10 mouse cellular contexts compared by ENCODE assay signal in genomic region chr19:8857689-8858088, GRCm38 (mm10). TPM values are rescaled to one million over a fixed set of nuclear protein-coding genes. Genes with fewer than 3 reads are reported as not detected.
A peak's percentile ranks its signal among the peaks of the same experiment; 100 is the strongest.
DNase-seq lines count a peak whose midpoint lies in the region; ATAC-seq and TF ChIP-seq lines count a peak whose summit lies in the region.
"Had no signal": no experiment of that assay in that cellular context is flagged by ENCODE, and none has a peak within 500 bp of the region (broad histone marks: within the 10 kb centered on the region; RNA-seq: fewer than 3 reads in every experiment).

No protein-coding gene starts in this region.

- no peaks in the 10 kb centered on the region for H3K9me3 ChIP-seq in intestine, embryonic 14.5 days (ENCODE audit: control insufficient read depth, low read length)
- H3K9me3 ChIP-seq in intestine, embryonic 16.5 days (ENCODE audit: control insufficient read depth, low read length): no peaks in the 10 kb centered on the region
- no peaks in the 10 kb centered on the region for H3K9me3 ChIP-seq in ES-Bruce4 (replicated peaks; ENCODE audit: control insufficient read depth, insufficient read depth, low read length, poor library complexity, severe bottlenecking)
- no peaks in the 10 kb centered on the region for H3K9me3 ChIP-seq in intestine, embryonic 15.5 days
- H3K9me3 ChIP-seq: lung, embryonic 15.5 days had no signal

- no peak for TF ChIP-seq POLR2A in ES-Bruce4 (IDR thresholded peaks at IDR 0.05; ENCODE audit: insufficient read depth, low read length)

- no peaks in the 10 kb centered on the region for H3K4me1 ChIP-seq in intestine, embryonic 14.5 days (replicated peaks; ENCODE audit: control insufficient read depth, insufficient read depth, low read length)
- no peaks in the 10 kb centered on the region for H3K4me1 ChIP-seq in intestine, embryonic 16.5 days (ENCODE audit: control insufficient read depth, insufficient read depth, low read length)
- H3K4me1 ChIP-seq in ES-Bruce4 (ENCODE audit: control insufficient read depth, insufficient read depth, low read length): no peaks in the 10 kb centered on the region
- H3K4me1 ChIP-seq in intestine, embryonic 15.5 days (replicated peaks): no peaks in the 10 kb centered on the region
- H3K4me1 ChIP-seq: lung, embryonic 15.5 days had no signal

- no peak overlapping the region for H3K27ac ChIP-seq in intestine, embryonic 14.5 days (ENCODE audit: low read depth)
- H3K27ac ChIP-seq in intestine, embryonic 16.5 days (ENCODE audit: low read length): no peak overlapping the region
- H3K27ac ChIP-seq in ES-Bruce4 (ENCODE audit: insufficient read depth, low read length): no peak overlapping the region
- no peak overlapping the region for H3K27ac ChIP-seq in intestine, embryonic 15.5 days
- H3K27ac ChIP-seq: lung, embryonic 15.5 days had no signal

- no peak for DNase-seq in intestine, embryonic 14.5 days (ENCODE audit: low spot score)
- DNase-seq in adrenal gland, postnatal 36 days: peak; percentile 73 to 82
- peak; percentile 53 to 69 for DNase-seq in lung, postnatal 4 days
- no peak for DNase-seq in natural killer cell, adult 2 months (ENCODE audit: low spot score in 2 of 2)
- DNase-seq in layer of hippocampus, adult 9-10 months (ENCODE audit: low spot score): no peak

- H3K4me2 ChIP-seq in intestine, embryonic 14.5 days (ENCODE audit: low read length): no peak overlapping the region
- no peak overlapping the region for H3K4me2 ChIP-seq in intestine, embryonic 16.5 days (ENCODE audit: low read depth, low read length)
- H3K4me2 ChIP-seq in intestine, embryonic 15.5 days (replicated peaks): no peak overlapping the region
- H3K4me2 ChIP-seq: lung, embryonic 15.5 days had no signal

- H3K36me3 ChIP-seq in intestine, embryonic 14.5 days (ENCODE audit: control insufficient read depth, insufficient read depth, low read length): no peaks in the 10 kb centered on the region
- H3K36me3 ChIP-seq in intestine, embryonic 16.5 days (ENCODE audit: control insufficient read depth, insufficient read depth, low read length): no peaks in the 10 kb centered on the region
- H3K36me3 ChIP-seq in ES-Bruce4 (ENCODE audit: control insufficient read depth, insufficient read depth, low read length, poor library complexity, severe bottlenecking): no peaks in the 10 kb centered on the region
- no peaks in the 10 kb centered on the region for H3K36me3 ChIP-seq in intestine, embryonic 15.5 days
- H3K36me3 ChIP-seq: lung, embryonic 15.5 days had no signal

- peak; percentile 82 for TF ChIP-seq CTCF in ES-Bruce4 (IDR thresholded peaks at IDR 0.05; ENCODE audit: low read depth, low read length)

- H3K27me3 ChIP-seq in intestine, embryonic 14.5 days (replicated peaks; ENCODE audit: control insufficient read depth, insufficient read depth, low read length): no peaks in the 10 kb centered on the region; the same call in 1 of the 2 replicates
- H3K27me3 ChIP-seq in intestine, embryonic 16.5 days (replicated peaks; ENCODE audit: control insufficient read depth, insufficient read depth, low read length): no peaks in the 10 kb centered on the region
- no peaks in the 10 kb centered on the region for H3K27me3 ChIP-seq in ES-Bruce4 (ENCODE audit: control insufficient read depth, insufficient read depth, low read length, poor library complexity, severe bottlenecking)
- H3K27me3 ChIP-seq in intestine, embryonic 15.5 days (replicated peaks): no peaks in the 10 kb centered on the region
- H3K27me3 ChIP-seq: lung, embryonic 15.5 days had no signal

- no peak overlapping the region for H3K9ac ChIP-seq in intestine, embryonic 14.5 days (ENCODE audit: low read length)
- H3K9ac ChIP-seq in intestine, embryonic 16.5 days (ENCODE audit: low read depth, low read length): no peak overlapping the region
- no peak overlapping the region for H3K9ac ChIP-seq in ES-Bruce4 (ENCODE audit: low read depth, poor library complexity, severe bottlenecking)
- no peak overlapping the region for H3K9ac ChIP-seq in intestine, embryonic 15.5 days
- H3K9ac ChIP-seq: lung, embryonic 15.5 days had no signal

- ATAC-seq in intestine, embryonic 14.5 days (replicated peaks; ENCODE audit: low FRiP score, low TSS enrichment, low read depth): peak; percentile 71; the same call in 1 of the 2 replicates
- ATAC-seq in intestine, embryonic 16.5 days: no peak
- peak; percentile 67; the same call in 1 of the 2 replicates for ATAC-seq in intestine, embryonic 15.5 days

- WGBS in intestine, embryonic 14.5 days: 42% methylated on average over 4 of the region's 4 CpGs
- WGBS in intestine, embryonic 16.5 days: 40% methylated on average over 4 of the region's 4 CpGs
- WGBS in intestine, embryonic 15.5 days: 40% methylated on average over 4 of the region's 4 CpGs

- no peak for TF ChIP-seq EP300 in ES-Bruce4 (IDR thresholded peaks at IDR 0.05; ENCODE audit: insufficient read depth, low read depth, low read length)

- H3K4me3 ChIP-seq in intestine, embryonic 14.5 days (ENCODE audit: low read depth, low read length): no peak overlapping the region
- H3K4me3 ChIP-seq in intestine, embryonic 16.5 days (ENCODE audit: low read length): no peak overlapping the region
- H3K4me3 ChIP-seq in ES-Bruce4 (ENCODE audit: low read depth, low read length): no peak overlapping the region
- no peak overlapping the region for H3K4me3 ChIP-seq in intestine, embryonic 15.5 days (replicated peaks)
- H3K4me3 ChIP-seq: erythroblast, embryonic 14.5 days; lung, embryonic 15.5 days had no signal

RNA-seq across cellular contexts. Expression of gene Lrrn4cl, which starts 7.1 kb away (rescaled TPM):
- 1.4 TPM in 2 replicates for polyA plus RNA-seq in intestine, embryonic 14.5 days (2014; fragmentation: Nextera tagmentation; extraction: Ambion mirVana)
- polyA plus RNA-seq in intestine, embryonic 16.5 days (2015; fragmentation: Nextera tagmentation; extraction: Ambion mirVana): 1.6 and 1.7 TPM in 2 replicates
- 1.3 and 2.1 TPM in 2 replicates for polyA plus RNA-seq in ES-Bruce4 (2011; ENCODE audit: insufficient read depth, insufficient read length, low read depth, missing spikeins)
- 1 to 10 TPM; 4.2 to 4.5 TPM for total RNA-seq in adrenal gland, postnatal 36 days (2021)
- 1.6 and 2.0 TPM in 2 replicates for polyA plus RNA-seq in intestine, embryonic 15.5 days (2015; fragmentation: Nextera tagmentation; extraction: Ambion mirVana)
- polyA plus RNA-seq: erythroblast, embryonic 14.5 days had no signal

RNA-seq across cellular contexts. Expression of gene Ubxn1, which starts 13.6 kb away (rescaled TPM):
- polyA plus RNA-seq in intestine, embryonic 14.5 days (2014; fragmentation: Nextera tagmentation; extraction: Ambion mirVana): 162 and 166 TPM in 2 replicates
- polyA plus RNA-seq in intestine, embryonic 16.5 days (2015; fragmentation: Nextera tagmentation; extraction: Ambion mirVana): 158 and 170 TPM in 2 replicates
- 189 and 201 TPM in 2 replicates for polyA plus RNA-seq in ES-Bruce4 (2011; ENCODE audit: insufficient read depth, insufficient read length, low read depth, missing spikeins)
- total RNA-seq in adrenal gland, postnatal 36 days (2021): 100 to 1,000 TPM; 177 to 218 TPM
- 163 and 167 TPM in 2 replicates for polyA plus RNA-seq in intestine, embryonic 15.5 days (2015; fragmentation: Nextera tagmentation; extraction: Ambion mirVana)

RNA-seq across cellular contexts. Expression of gene Gng3, which starts 18.7 kb away (rescaled TPM):
- polyA plus RNA-seq in intestine, embryonic 14.5 days (2014; fragmentation: Nextera tagmentation; extraction: Ambion mirVana): 23.7 and 25.2 TPM in 2 replicates
- polyA plus RNA-seq in intestine, embryonic 16.5 days (2015; fragmentation: Nextera tagmentation; extraction: Ambion mirVana): 13.3 and 14.3 TPM in 2 replicates
- 28.3 and 29.7 TPM in 2 replicates for polyA plus RNA-seq in ES-Bruce4 (2011; ENCODE audit: insufficient read depth, insufficient read length, low read depth, missing spikeins)
- total RNA-seq in adrenal gland, postnatal 36 days (2021): 1 to 10 TPM; 5.2 to 5.4 TPM
- 16.0 and 17.3 TPM in 2 replicates for polyA plus RNA-seq in intestine, embryonic 15.5 days (2015; fragmentation: Nextera tagmentation; extraction: Ambion mirVana)
- polyA plus RNA-seq: erythroblast, embryonic 14.5 days had no signal

RNA-seq across cellular contexts. Expression of gene Bscl2, which starts 20.4 kb away (rescaled TPM):
- polyA plus RNA-seq in intestine, embryonic 14.5 days (2014; fragmentation: Nextera tagmentation; extraction: Ambion mirVana): 39.6 and 40.9 TPM in 2 replicates
- polyA plus RNA-seq in intestine, embryonic 16.5 days (2015; fragmentation: Nextera tagmentation; extraction: Ambion mirVana): 48.5 and 49.7 TPM in 2 replicates
- 32.3 and 36.2 TPM in 2 replicates for polyA plus RNA-seq in ES-Bruce4 (2011; ENCODE audit: insufficient read depth, insufficient read length, low read depth, missing spikeins)
- total RNA-seq in adrenal gland, postnatal 36 days (2021): 100 to 1,000 TPM; 132 to 176 TPM
- 40.6 and 48.3 TPM in 2 replicates for polyA plus RNA-seq in intestine, embryonic 15.5 days (2015; fragmentation: Nextera tagmentation; extraction: Ambion mirVana)

RNA-seq across cellular contexts. Expression of gene Uqcc3, which starts 23.0 kb away (rescaled TPM):
- 57.1 and 63.9 TPM in 2 replicates for polyA plus RNA-seq in intestine, embryonic 14.5 days (2014; fragmentation: Nextera tagmentation; extraction: Ambion mirVana)
- 60.7 and 61.2 TPM in 2 replicates for polyA plus RNA-seq in intestine, embryonic 16.5 days (2015; fragmentation: Nextera tagmentation; extraction: Ambion mirVana)
- polyA plus RNA-seq in ES-Bruce4 (2011; ENCODE audit: insufficient read depth, insufficient read length, low read depth, missing spikeins): 14.4 and 14.9 TPM in 2 replicates
- 10 to 100 TPM; 49.9 to 79.8 TPM for total RNA-seq in adrenal gland, postnatal 36 days (2021)
- polyA plus RNA-seq in intestine, embryonic 15.5 days (2015; fragmentation: Nextera tagmentation; extraction: Ambion mirVana): 62.7 and 63.9 TPM in 2 replicates

Comparison
In these comparisons a context has a peak if more than half of its experiments do, and no peak if none do; other contexts are left out.
1. DNase-seq: peak in adrenal gland, postnatal 36 days (2 of 2) and lung, postnatal 4 days (2 of 2); none in intestine, embryonic 14.5 days (single experiment), natural killer cell, adult 2 months (0 of 2) and layer of hippocampus, adult 9-10 months (single experiment).